Mouse (Mus musculus): Measurements from ENCODE around the gene Plscr3.
"Not testable (repeated sequence)": the region's sequence is repeated elsewhere in the genome, so short reads cannot be mapped to it uniquely, and the experiment has no call there.

Gene Plscr3

GRCm38 (mm10) chr11:69833554-69833953, 12.6 kb upstream of the Plscr3 start:
- DNase-seq: no peak

GRCm38 (mm10) chr11:69834001-69834549, 12.1 kb upstream of the Plscr3 start:
- no peak for DNase-seq

GRCm38 (mm10) chr11:69835326-69835965, 10.7 kb upstream of the Plscr3 start:
- DNase-seq: no peak

DNA sequence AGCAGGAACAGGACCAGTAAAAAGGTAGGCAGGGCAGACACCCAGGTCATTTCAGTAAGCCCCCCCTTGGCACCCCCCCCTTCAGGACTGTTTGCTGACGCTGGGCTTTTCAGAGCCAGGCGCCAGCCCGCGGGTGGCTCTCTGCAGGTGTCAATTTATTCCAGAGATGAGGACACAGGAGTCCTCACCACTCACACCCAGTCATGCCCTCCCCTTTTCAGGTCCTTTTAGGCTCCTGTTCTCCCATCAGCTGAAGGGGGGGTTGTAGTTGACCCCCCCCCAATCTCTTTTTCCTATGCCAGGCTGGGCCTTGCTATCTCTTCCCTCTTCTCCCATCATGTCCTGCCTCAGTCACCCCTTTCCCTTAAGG, 10.2 kb upstream of the Plscr3 start:
- no peak for DNase-seq

- peak; percentile 61 for DNase-seq
Observed at GRCm38 (mm10) chr11:69836703-69837576, 9.2 kb upstream of the Plscr3 start.

DNA sequence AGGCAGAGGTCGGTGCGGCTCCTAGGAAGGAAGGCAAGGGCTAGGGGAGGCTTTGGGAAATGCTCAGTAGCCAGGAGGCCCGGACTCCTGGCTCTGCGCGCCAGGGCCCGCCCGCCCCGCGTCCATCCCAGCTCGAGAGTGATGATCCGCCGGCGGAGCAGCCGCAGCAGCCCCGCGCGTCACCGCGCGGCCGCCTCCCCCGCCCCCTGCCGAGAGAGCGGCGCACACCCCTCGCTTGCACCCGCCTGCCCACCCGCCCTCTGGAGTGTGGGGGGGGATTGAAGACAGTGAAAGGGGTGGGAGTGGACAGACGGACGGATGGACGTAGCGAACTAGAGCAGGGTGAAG, 8.6 kb upstream of the Plscr3 start, which contains the start of gene Nlgn2:
Gene Nlgn2 (minus strand): TSS at position 181 of the 348 bp plus-strand sequence.
- DNase-seq: no peak

DNA sequence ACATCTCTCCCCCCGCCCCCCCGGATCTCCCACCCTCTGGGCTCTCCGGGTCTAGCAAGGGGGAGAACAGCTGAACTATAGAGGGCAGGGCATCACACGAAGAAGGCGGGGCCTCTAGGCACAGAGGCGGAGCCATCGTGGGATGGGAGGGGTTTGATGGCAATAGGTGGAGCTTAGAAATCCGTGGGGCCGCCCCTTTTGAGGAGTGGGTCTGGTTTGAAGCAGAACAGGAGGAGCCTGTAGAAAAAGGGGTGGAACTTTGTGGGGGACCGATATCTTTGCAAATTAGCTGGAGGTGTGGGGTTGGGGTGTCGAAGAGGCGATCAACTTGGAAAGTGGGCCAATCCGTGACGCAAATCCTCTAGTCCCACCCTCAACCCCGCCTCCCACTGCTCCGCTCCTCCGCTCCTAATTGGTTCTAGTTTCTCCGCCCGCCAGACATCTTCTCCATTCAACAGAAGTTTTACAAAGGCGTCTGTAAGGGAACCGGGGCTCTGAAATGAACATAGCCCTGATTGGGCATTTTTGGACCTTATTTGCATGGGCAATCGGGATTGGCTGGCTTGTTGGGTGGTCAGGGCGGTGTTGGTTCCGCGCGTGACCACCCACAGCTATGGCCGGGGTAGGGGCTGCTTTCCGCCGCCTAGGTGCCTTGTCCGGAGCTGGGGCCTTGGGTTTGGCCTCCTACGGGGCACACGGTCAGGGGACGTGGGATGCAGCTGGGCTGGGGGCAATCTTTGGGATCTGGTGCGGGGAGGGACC, 8.0 kb upstream of the Plscr3 start, which contains the start of gene Tmem256:
Gene Tmem256 (plus strand): TSS at position 563 of the 762 bp plus-strand sequence.
- peak; percentile 90 for DNase-seq

GRCm38 (mm10) chr11:69838714-69839104, 7.5 kb upstream of the Plscr3 start:
- DNase-seq: no peak

- DNase-seq: no peak
Observed at GRCm38 (mm10) chr11:69846738-69847688, 837 bp downstream of the Plscr3 start.

DNA sequence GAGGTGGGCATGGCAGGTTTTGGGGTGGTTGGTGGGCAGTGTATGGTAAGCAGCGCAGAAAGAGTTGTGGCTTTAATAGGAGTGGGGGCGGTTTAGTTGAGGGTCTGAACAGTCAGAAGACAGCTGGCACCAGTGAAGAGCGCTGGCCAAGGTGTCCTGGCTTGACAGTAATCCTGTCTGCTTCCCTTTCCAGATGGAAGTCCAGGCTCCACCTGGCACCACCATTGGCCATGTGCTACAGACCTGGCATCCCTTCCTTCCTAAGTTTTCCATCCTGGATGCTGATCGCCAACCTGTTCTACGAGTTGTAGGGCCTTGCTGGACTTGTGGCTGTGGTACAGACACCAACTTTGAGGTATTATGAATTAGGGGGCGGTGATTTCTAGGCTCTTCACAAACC, 1.8 kb downstream of the Plscr3 start:
- DNase-seq: no peak

- DNase-seq: no peak
Observed at GRCm38 (mm10) chr11:69849128-69849527, 3.0 kb downstream of the Plscr3 start.

- DNase-seq: no peak
Observed at GRCm38 (mm10) chr11:69849884-69850283, 3.7 kb downstream of the Plscr3 start.

DNA sequence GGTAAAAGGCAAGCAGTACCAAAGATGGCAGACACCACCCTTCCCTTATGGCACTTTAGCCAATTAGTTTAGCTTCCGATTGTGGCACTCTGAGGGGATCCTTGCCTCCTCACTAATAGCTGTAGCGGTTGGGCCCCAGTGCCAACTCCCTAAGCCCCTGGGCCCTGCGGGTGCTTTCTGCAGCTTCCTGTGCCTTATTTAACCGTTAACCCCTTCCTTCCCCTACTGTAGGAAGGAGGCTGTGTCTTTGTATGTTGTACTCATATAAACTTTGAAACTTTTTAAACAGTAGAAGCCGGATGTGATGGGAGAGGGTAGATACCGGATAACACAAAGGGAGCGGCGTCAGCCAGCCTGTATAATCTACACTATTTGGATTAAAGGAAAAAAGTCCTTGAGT, 4.6 kb downstream of the Plscr3 start:
- DNase-seq: no peak

- no peak for DNase-seq
Observed at GRCm38 (mm10) chr11:69853994-69854393, 7.8 kb downstream of the Plscr3 start.

DNA sequence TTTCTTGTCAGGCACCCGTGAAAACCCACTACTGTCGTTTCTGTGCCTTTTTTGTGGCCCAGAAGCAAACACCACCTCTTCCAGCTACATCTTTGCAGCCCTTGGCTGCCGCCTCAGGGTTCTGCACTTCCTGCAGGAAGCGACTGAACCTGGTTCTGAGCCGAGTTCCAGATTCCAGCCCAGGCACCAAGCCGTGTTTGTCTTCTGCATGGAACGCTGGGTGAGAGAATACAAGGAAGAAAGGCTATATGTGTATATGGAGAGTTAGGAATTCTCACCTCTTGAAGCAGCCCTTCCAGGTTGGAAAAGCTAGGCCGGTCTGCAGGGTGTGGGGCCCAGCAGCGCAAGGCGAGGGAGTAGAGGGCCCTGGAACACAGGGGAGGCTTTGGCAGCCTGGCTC, 8.5 kb downstream of the Plscr3 start:
- DNase-seq: no peak

GRCm38 (mm10) chr11:69855347-69855746, 9.2 kb downstream of the Plscr3 start:
- peak; percentile 39 for DNase-seq

DNA sequence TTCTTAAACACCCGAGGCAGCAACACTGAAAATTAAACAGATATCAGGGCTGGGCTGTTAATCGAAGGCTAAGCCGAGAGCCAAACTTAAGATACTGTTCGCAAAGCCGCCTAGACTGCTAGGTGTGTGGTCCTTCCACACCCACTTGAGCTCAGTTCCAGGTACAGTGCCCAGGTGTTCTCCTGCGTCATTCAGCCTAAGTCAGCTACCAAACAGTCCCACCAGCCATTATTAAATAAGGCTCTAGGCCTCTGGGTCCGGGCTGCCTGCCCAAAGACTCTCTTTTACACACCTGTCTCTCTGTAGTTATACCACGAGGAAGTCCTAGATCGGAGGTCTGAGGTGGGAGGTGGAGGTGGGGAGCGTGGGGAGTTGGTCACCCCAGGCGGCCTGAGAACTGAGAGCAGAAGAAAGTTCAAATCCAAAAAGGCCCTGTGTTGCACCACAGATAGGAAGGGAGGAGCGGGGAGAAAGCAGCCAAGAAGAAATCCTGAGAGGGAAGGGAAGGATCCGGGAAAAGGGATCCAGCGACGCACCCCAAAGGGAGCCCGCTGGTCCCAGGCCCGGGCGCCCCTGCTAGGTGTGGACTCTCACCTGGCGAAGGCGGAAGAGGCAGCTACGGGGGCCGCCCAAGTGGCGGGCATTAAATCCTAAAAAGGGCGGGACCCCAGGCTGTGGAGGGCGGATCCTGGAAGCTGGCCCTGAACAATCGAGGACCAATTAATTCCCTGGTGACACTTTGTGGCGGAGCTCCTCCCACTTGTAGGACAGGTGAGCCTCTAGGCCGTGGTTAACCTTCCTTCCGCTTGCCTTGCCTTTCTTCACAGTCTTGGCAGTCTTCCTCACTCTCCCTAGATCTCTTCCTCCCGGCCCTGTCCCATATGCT, 12.2 kb downstream of the Plscr3 start, which contains the start of gene Tnk1:
Gene Tnk1 (minus strand): TSS at position 618 of the 886 bp plus-strand sequence.
- DNase-seq: no peak

DNA sequence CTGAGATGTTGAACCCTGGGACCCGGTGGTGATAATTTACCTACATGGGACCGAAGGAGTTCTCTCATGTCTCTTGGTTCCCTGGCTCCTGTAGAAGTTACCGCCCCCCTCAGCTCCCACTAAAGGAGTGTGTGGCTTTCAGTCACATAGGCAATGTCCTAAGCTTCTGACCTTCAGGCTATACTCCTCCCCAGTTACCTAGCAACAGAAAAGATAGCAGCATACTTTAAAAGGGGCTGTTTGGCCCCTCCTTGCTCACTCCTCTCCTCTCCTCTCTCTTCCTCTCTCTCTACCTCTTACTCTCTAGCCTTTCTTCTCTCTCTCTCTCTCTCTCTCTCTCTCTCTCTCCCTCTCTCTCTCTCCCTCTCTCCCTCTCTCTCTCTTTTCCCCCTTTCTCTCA, 17.6 kb downstream of the Plscr3 start:
- DNase-seq: not testable (repeated sequence)

- no peak for DNase-seq
Observed at GRCm38 (mm10) chr11:69864138-69864860, 18.1 kb downstream of the Plscr3 start.

DNA sequence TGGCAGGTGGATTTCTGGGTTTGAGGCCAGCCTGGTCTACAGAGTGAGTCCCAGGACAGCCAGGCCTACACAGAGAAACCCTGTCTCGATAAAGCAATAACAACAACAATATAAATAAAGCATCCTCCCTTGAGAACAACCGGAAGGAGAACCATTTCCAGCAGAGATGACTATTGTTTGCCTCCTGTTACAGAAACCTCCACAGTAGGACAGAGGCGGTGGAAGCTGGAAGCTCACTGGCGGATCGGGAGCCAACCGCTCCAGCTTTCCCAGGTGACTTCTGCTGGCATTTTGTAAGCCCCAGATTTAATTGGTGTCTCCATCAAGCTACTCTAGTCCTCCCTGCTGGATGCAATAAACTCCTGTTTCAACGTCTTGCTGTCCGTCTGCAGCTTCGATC, 19.4 kb downstream of the Plscr3 start:
- DNase-seq: no peak
